Mouse (Mus musculus): ENCODE measurements around the gene Zbtb3. TPM values are rescaled to one million over a fixed set of nuclear protein-coding genes. Genes with fewer than 3 reads are reported as not detected.
A peak's percentile ranks its signal among the peaks of the same experiment; 100 is the strongest.

The Zbtb3 gene
- polyA plus RNA-seq, 1 experiment from 2014 or later, result 5.7 TPM

DNA sequence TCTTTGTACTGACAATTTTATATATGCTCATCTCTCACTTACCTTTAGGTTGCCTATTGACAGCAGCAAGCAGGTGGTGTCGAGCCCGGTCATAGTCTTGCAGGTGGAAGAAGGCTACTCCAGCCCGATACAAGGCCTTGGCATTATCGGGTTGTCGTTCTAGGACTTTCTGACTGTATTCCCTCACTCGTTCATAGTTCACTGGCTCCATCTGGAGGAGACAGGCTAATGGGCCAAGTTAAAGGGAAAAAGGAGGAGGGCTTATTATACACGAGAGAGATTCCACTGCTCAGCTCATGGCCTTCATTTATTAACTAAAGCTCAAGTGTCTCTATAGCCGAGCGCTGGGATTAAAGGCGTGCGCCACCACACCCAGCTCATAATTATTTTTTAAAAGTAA lies 13.5 kb downstream of the Zbtb3 start:
- no peaks in the 10 kb centered on the region for H3K9me3 ChIP-seq (replicated peaks)
- WGBS, result 61% methylated on average over 11 of the region's 11 CpGs
- no peak overlapping the region for H3K4me3 ChIP-seq (replicated peaks)
- no peaks in the 10 kb centered on the region for H3K27me3 ChIP-seq
- ATAC-seq (replicated peaks; ENCODE audit: low FRiP score), result no peak
- 0 out of 2 replicates have a peak overlapping the region, but pooled peaks have one; percentile 27 for H3K4me2 ChIP-seq
- H3K36me3 ChIP-seq, result peaks cover 61% of the 10 kb centered on the region
- peaks cover 27% of the 10 kb centered on the region for H3K4me1 ChIP-seq
- H3K9ac ChIP-seq, result no peak overlapping the region
- peak overlapping the region; percentile 27; the same call in 1 of the 2 replicates for H3K27ac ChIP-seq

GRCm38 (mm10) chr19:8817001-8817400 lies 14.6 kb downstream of the Zbtb3 start:
- H3K9me3 ChIP-seq (replicated peaks), result no peaks in the 10 kb centered on the region
- peak overlapping the region; percentile 28; the same call in 1 of the 2 replicates for H3K9ac ChIP-seq
- H3K4me2 ChIP-seq, result peak overlapping the region; percentile 88
- peaks cover 30% of the 10 kb centered on the region for H3K4me1 ChIP-seq
- no peak for ATAC-seq (replicated peaks; ENCODE audit: low FRiP score)
- no peaks in the 10 kb centered on the region for H3K27me3 ChIP-seq
- peaks cover 50% of the 10 kb centered on the region for H3K36me3 ChIP-seq
- 84% methylated on average over 3 of the region's 3 CpGs for WGBS
- H3K27ac ChIP-seq, result no peak overlapping the region
- peak overlapping the region; percentile 17; the same call in 1 of the 2 replicates for H3K4me3 ChIP-seq (replicated peaks)

GRCm38 (mm10) chr19:8818301-8818798 lies 16.0 kb downstream of the Zbtb3 start:
- H3K9ac ChIP-seq, result peak overlapping the region; percentile 82
- no peaks in the 10 kb centered on the region for H3K27me3 ChIP-seq
- H3K27ac ChIP-seq, result peak overlapping the region; percentile 100
- peak overlapping the region; percentile 88 for H3K4me3 ChIP-seq (replicated peaks)
- no peak for ATAC-seq (replicated peaks; ENCODE audit: low FRiP score)
- WGBS, result 19% methylated on average over 14 of the region's 14 CpGs
- H3K36me3 ChIP-seq, result peaks cover 45% of the 10 kb centered on the region
- H3K4me2 ChIP-seq, result peak overlapping the region; percentile 88
- peaks cover 43% of the 10 kb centered on the region for H3K4me1 ChIP-seq
- no peaks in the 10 kb centered on the region for H3K9me3 ChIP-seq (replicated peaks)

DNA sequence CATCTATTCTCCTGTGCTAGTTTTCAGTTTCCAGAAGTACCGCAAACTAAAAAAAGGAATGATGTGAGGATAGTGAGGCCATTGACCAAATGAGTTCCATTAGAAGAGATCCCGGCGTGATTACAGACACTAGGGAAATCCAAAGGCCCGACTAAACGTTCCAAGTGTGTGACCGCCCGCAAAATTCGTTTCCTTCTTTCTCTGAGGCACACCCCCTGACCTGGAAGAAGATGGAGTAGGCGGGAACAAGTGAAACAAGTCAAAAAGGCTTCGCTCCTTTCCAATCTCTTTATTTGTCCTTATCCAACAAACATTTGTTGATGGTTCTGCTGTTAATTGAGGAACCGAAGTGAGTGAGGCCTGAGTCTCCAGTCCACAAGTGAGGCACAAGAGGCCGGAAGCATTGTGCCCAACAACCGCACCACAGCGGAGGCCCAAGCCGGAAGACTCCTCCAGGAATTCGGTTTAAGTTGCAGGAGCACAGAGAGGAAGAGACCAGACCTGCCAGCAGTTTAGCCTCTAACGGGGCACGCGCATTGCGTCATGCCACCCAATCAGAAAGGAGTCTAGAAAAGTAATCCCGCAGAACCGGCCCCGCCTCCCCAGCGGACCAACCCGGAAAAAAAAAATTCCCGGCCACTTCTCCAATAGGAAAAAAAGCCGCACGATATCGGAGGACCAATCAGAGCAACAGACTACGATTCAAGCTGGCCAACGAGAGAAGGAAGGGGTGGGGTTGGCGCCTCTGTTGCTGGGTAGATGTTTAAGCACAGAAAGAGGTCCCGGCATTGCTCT lies 16.6 kb downstream of the Zbtb3 start, which contains the start of gene Ttc9c:
Ttc9c (minus strand) TSS at position 533 of the 795 bp plus-strand sequence.
- peak within 1 kb of the TSS; percentile 99 for H3K9ac ChIP-seq
- peaks cover 44% of the 10 kb centered on the region for H3K4me1 ChIP-seq
- peak within 1 kb of the TSS; percentile 88 for H3K4me3 ChIP-seq (replicated peaks)
- H3K9me3 ChIP-seq (replicated peaks), result no peaks in the 10 kb centered on the region
- no peaks in the 10 kb centered on the region for H3K27me3 ChIP-seq
- ATAC-seq (replicated peaks; ENCODE audit: low FRiP score), result peak; percentile 93
- peaks cover 45% of the 10 kb centered on the region for H3K36me3 ChIP-seq
- peak within 1 kb of the TSS; percentile 88 for H3K4me2 ChIP-seq
- peak within 1 kb of the TSS; percentile 100 for H3K27ac ChIP-seq
- under 1% methylated on average over 33 of the region's 33 CpGs for WGBS

- Histone ChIP-seq H3K9me3 (replicated peaks) (no peaks in the 10 kb centered on the region), H3K36me3 (peaks cover 46% of the 10 kb centered on the region), H3K4me2 (peak within 1 kb of the TSS; percentile 88), H3K9ac (peak within 1 kb of the TSS; percentile 99), H3K27me3 (no peaks in the 10 kb centered on the region), H3K4me1 (peaks cover 44% of the 10 kb centered on the region), H3K27ac (peak within 1 kb of the TSS; percentile 100), H3K4me3 (replicated peaks) (peak within 1 kb of the TSS; percentile 88)
- under 1% methylated on average over 83 of the region's 83 CpGs for WGBS
- ATAC-seq (replicated peaks; ENCODE audit: low FRiP score), result peak; percentile 95
Measured at GRCm38 (mm10) chr19:8819596-8820423, 17.5 kb downstream of the Zbtb3 start, which contains the start of gene Hnrnpul2. TSS of gene Hnrnpul2 (plus strand) at chr19:8820010.

- under 1% methylated on average over 48 of the region's 48 CpGs for WGBS
- peak overlapping the region; percentile 99 for H3K9ac ChIP-seq
- no peaks in the 10 kb centered on the region for H3K9me3 ChIP-seq (replicated peaks)
- H3K4me2 ChIP-seq, result peak overlapping the region; percentile 88
- H3K36me3 ChIP-seq, result peaks cover 46% of the 10 kb centered on the region
- peak overlapping the region; percentile 88 for H3K4me3 ChIP-seq (replicated peaks)
- H3K4me1 ChIP-seq, result peaks cover 42% of the 10 kb centered on the region
- H3K27ac ChIP-seq, result peak overlapping the region; percentile 100
- no peaks in the 10 kb centered on the region for H3K27me3 ChIP-seq
- ATAC-seq (replicated peaks; ENCODE audit: low FRiP score), result peak; percentile 20
Measured at GRCm38 (mm10) chr19:8820424-8820956, 18.1 kb downstream of the Zbtb3 start.

GRCm38 (mm10) chr19:8821146-8821545 lies 18.8 kb downstream of the Zbtb3 start:
- ATAC-seq (replicated peaks; ENCODE audit: low FRiP score), result no peak

DNA sequence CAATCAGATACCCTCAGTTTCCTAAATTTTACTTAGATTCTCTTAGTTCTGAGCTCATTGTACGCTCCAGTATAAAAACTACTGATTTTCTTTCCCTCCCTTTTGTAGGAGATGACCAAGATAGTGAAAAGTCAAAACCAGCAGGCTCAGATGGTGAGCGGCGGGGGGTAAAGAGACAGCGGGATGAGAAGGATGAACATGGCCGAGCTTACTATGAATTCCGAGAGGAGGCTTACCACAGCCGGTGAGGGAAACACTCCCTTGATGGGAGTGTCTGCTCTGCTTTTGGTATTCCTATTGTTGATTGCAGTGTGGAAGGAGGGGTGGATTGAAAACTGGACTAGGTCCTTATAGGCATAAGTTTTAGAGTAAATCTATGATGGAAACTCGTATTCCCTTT lies 20.3 kb downstream of the Zbtb3 start:
- H3K27ac ChIP-seq, result no peak overlapping the region
- H3K9me3 ChIP-seq (replicated peaks), result no peaks in the 10 kb centered on the region
- peak overlapping the region; percentile 88 for H3K4me3 ChIP-seq (replicated peaks)
- H3K9ac ChIP-seq, result 0 out of 2 replicates have a peak overlapping the region, but pooled peaks have one; percentile 2
- 78% methylated on average over 8 of the region's 8 CpGs for WGBS
- H3K4me2 ChIP-seq, result peak overlapping the region; percentile 88
- H3K36me3 ChIP-seq, result peaks cover 51% of the 10 kb centered on the region
- no peaks in the 10 kb centered on the region for H3K27me3 ChIP-seq
- H3K4me1 ChIP-seq, result peaks cover 23% of the 10 kb centered on the region
- ATAC-seq (replicated peaks; ENCODE audit: low FRiP score), result no peak

More at GRCm38 (mm10) chr19:8821146-8821545, 18.8 kb downstream of the Zbtb3 start:
- peaks cover 35% of the 10 kb centered on the region for H3K4me1 ChIP-seq
- H3K27ac ChIP-seq, result peak overlapping the region; percentile 100
- peak overlapping the region; percentile 88 for H3K4me3 ChIP-seq (replicated peaks)
- H3K9ac ChIP-seq, result peak overlapping the region; percentile 99
- H3K36me3 ChIP-seq, result peaks cover 46% of the 10 kb centered on the region
- H3K9me3 ChIP-seq (replicated peaks), result no peaks in the 10 kb centered on the region
- peak overlapping the region; percentile 88 for H3K4me2 ChIP-seq
- WGBS, result under 1% methylated on average over 7 of the region's 7 CpGs
- H3K27me3 ChIP-seq, result no peaks in the 10 kb centered on the region

GRCm38 (mm10) chr19:8829660-8830059 lies 27.3 kb downstream of the Zbtb3 start, which contains the start of gene AC129217.1:
TSS of gene AC129217.1 (plus strand) at chr19:8829773.
- no peak within 1 kb of the TSS for H3K27ac ChIP-seq
- no peak within 1 kb of the TSS for H3K4me3 ChIP-seq (replicated peaks)
- H3K27me3 ChIP-seq, result no peaks in the 10 kb centered on the region
- H3K4me2 ChIP-seq, result no peak within 1 kb of the TSS
- no peak within 1 kb of the TSS for H3K9ac ChIP-seq
- peaks cover 99% of the 10 kb centered on the region for H3K36me3 ChIP-seq
- ATAC-seq (replicated peaks; ENCODE audit: low FRiP score), result no peak
- H3K4me1 ChIP-seq, result no peaks in the 10 kb centered on the region
- WGBS, result 92% methylated on average over 8 of the region's 8 CpGs
- no peaks in the 10 kb centered on the region for H3K9me3 ChIP-seq (replicated peaks)

GRCm38 (mm10) chr19:8830664-8831063 lies 28.3 kb downstream of the Zbtb3 start:
- Histone ChIP-seq H3K4me3 (replicated peaks) (no peak overlapping the region), H3K4me2 (no peak overlapping the region), H3K27me3 (no peaks in the 10 kb centered on the region), H3K27ac (no peak overlapping the region), H3K9me3 (replicated peaks) (no peaks in the 10 kb centered on the region), H3K4me1 (no peaks in the 10 kb centered on the region), H3K36me3 (peaks cover 100% of the 10 kb centered on the region), H3K9ac (no peak overlapping the region)
- no peak for ATAC-seq (replicated peaks; ENCODE audit: low FRiP score)
- 93% methylated on average over 8 of the region's 8 CpGs for WGBS

DNA sequence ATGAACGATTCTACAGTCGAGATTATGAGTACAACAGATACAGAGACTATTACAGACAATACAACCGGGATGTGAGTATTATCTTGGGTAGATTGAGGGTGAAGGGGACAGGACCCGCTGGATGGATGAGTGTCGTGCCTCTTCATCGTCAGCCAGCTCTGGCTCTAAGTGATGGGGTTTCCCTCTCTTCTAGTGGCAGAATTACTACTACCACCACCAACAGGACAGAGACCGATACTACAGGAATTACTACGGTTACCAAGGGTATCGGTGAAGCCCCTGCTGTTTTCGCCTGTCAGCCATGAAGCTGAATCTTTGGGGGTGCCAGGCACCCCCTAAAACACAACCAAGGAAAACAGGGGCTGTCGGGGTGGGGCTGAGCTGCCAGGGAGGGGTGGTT lies 28.9 kb downstream of the Zbtb3 start:
- Histone ChIP-seq H3K36me3 (peaks cover 100% of the 10 kb centered on the region), H3K4me2 (no peak overlapping the region), H3K27me3 (no peaks in the 10 kb centered on the region), H3K9me3 (replicated peaks) (no peaks in the 10 kb centered on the region), H3K9ac (no peak overlapping the region), H3K4me1 (no peaks in the 10 kb centered on the region), H3K4me3 (replicated peaks) (no peak overlapping the region), H3K27ac (no peak overlapping the region)
- WGBS, result 83% methylated on average over 11 of the region's 11 CpGs
- no peak for ATAC-seq (replicated peaks; ENCODE audit: low FRiP score)

Data from kidney, embryonic 15.5 days (tissue).